Mouse (Mus musculus): ENCODE data around the gene Gsap. TPM values are rescaled to one million over a fixed set of nuclear protein-coding genes. Genes with fewer than 3 reads are reported as not detected.
"Not testable (repeated sequence)": the region's sequence is repeated elsewhere in the genome, so short reads cannot be mapped to it uniquely, and the experiment has no call there.

Gsap gene
- total and polyA plus RNA-seq, 3 experiments, result 0.62 to 5.9 (median 3.9) TPM

GRCm38 (mm10) chr5:21260746-21261145, 74.7 kb downstream of the Gsap start:
- no peak for DNase-seq

GRCm38 (mm10) chr5:21261202-21261844, 75.3 kb downstream of the Gsap start:
- DNase-seq, result no peak

GRCm38 (mm10) chr5:21263202-21264055, 77.4 kb downstream of the Gsap start:
- DNase-seq, result peak; percentile 60

GRCm38 (mm10) chr5:21264352-21265021, 78.4 kb downstream of the Gsap start:
- DNase-seq, result no peak

- peak; percentile 79 for DNase-seq
These were observed 79.0 kb downstream of the Gsap start for GRCm38 (mm10) chr5:21265049-21265448.

GRCm38 (mm10) chr5:21267090-21267489, 81.0 kb downstream of the Gsap start:
- no peak for DNase-seq

- DNase-seq, result no peak
These were observed 83.4 kb downstream of the Gsap start for GRCm38 (mm10) chr5:21269446-21269845.

- no peak for DNase-seq
These were observed 84.7 kb downstream of the Gsap start for GRCm38 (mm10) chr5:21270756-21271155.

GRCm38 (mm10) chr5:21271386-21272354, 85.6 kb downstream of the Gsap start:
- DNase-seq, result no peak

GRCm38 (mm10) chr5:21277685-21278084, 91.6 kb downstream of the Gsap start:
- DNase-seq, result not testable (repeated sequence)

- peak; percentile 68 for DNase-seq
These were observed 97.5 kb downstream of the Gsap start for GRCm38 (mm10) chr5:21283356-21284062.

- DNase-seq, result no peak
These were observed 102.8 kb downstream of the Gsap start for GRCm38 (mm10) chr5:21288658-21289435.

- no peak for DNase-seq
These were observed 104.5 kb downstream of the Gsap start for GRCm38 (mm10) chr5:21290594-21290993.

- DNase-seq, result no peak
These were observed 109.6 kb downstream of the Gsap start for GRCm38 (mm10) chr5:21295683-21296082.

- DNase-seq, result no peak
These were observed 113.2 kb downstream of the Gsap start for GRCm38 (mm10) chr5:21299076-21299755.

- DNase-seq, result no peak
These were observed 114.0 kb downstream of the Gsap start for GRCm38 (mm10) chr5:21300058-21300457.

GRCm38 (mm10) chr5:21301011-21301410, 115.0 kb downstream of the Gsap start:
- DNase-seq, result no peak

- no peak for DNase-seq
These were observed 121.1 kb downstream of the Gsap start for GRCm38 (mm10) chr5:21307165-21307564.

- DNase-seq, result no peak
These were observed 128.6 kb downstream of the Gsap start for GRCm38 (mm10) chr5:21314696-21315095.

Measured in adrenal gland, adult 2 months (tissue).